Mouse (Mus musculus): Measurements from ENCODE around the gene Ang. TPM values are rescaled to one million over a fixed set of nuclear protein-coding genes. Genes with fewer than 3 reads are reported as not detected.

The Ang gene
- polyA plus RNA-seq, 1 experiment from 2014 or later = 4.2 TPM

GRCm38 (mm10) chr14:51111966-51112365 is 21.0 kb downstream of the Ang start:
- no peak overlapping the region for H3K4me3 ChIP-seq
- WGBS = 83% methylated on average over 3 of the region's 3 CpGs
- H3K36me3 ChIP-seq = no peaks in the 10 kb centered on the region
- H3K4me2 ChIP-seq (replicated peaks) = no peak overlapping the region
- no peak for ATAC-seq (ENCODE audit: low FRiP score, low read depth)
- no peaks in the 10 kb centered on the region for H3K4me1 ChIP-seq
- H3K9ac ChIP-seq = no peak overlapping the region
- no peak overlapping the region for H3K27ac ChIP-seq
- H3K9me3 ChIP-seq = no peaks in the 10 kb centered on the region; the same call in 1 of the 2 replicates
- H3K27me3 ChIP-seq (replicated peaks) = no peaks in the 10 kb centered on the region

GRCm38 (mm10) chr14:51113476-51113875 is 22.5 kb downstream of the Ang start:
- Histone ChIP-seq H3K27me3 (replicated peaks) (no peaks in the 10 kb centered on the region), H3K9ac (no peak overlapping the region), H3K9me3 (no peaks in the 10 kb centered on the region; the same call in 1 of the 2 replicates), H3K4me2 (replicated peaks) (no peak overlapping the region), H3K4me3 (no peak overlapping the region), H3K27ac (no peak overlapping the region), H3K36me3 (no peaks in the 10 kb centered on the region), H3K4me1 (no peaks in the 10 kb centered on the region)
- no peak for ATAC-seq (ENCODE audit: low FRiP score, low read depth)
- 41% methylated on average over 9 of the region's 9 CpGs for WGBS

- Histone ChIP-seq H3K4me1 (no peaks in the 10 kb centered on the region), H3K27me3 (replicated peaks) (no peaks in the 10 kb centered on the region), H3K9me3 (no peaks in the 10 kb centered on the region; the same call in 1 of the 2 replicates), H3K4me2 (replicated peaks) (no peak within 1 kb of the TSS), H3K9ac (no peak within 1 kb of the TSS), H3K27ac (no peak within 1 kb of the TSS), H3K36me3 (no peaks in the 10 kb centered on the region), H3K4me3 (no peak within 1 kb of the TSS)
- WGBS = 56% methylated on average over 12 of the region's 12 CpGs
- no peak for ATAC-seq (ENCODE audit: low FRiP score, low read depth)
These were observed 23.1 kb downstream of the Ang start, which contains the start of gene Eddm3b for GRCm38 (mm10) chr14:51113916-51114560. Gene Eddm3b (plus strand): TSS chr14:51114426.

GRCm38 (mm10) chr14:51125684-51126083 is 34.7 kb downstream of the Ang start:
- H3K4me2 ChIP-seq (replicated peaks) = no peak overlapping the region
- H3K4me1 ChIP-seq = no peaks in the 10 kb centered on the region
- no peak overlapping the region for H3K9ac ChIP-seq
- WGBS = 83% methylated on average over 6 of the region's 6 CpGs
- H3K36me3 ChIP-seq = no peaks in the 10 kb centered on the region
- H3K27ac ChIP-seq = no peak overlapping the region
- no peaks in the 10 kb centered on the region for H3K27me3 ChIP-seq (replicated peaks)
- no peaks in the 10 kb centered on the region for H3K9me3 ChIP-seq
- H3K4me3 ChIP-seq = no peak overlapping the region
- ATAC-seq (ENCODE audit: low FRiP score, low read depth) = no peak

- no peaks in the 10 kb centered on the region for H3K4me1 ChIP-seq
- no peaks in the 10 kb centered on the region for H3K36me3 ChIP-seq
- H3K4me3 ChIP-seq = no peak overlapping the region
- H3K27me3 ChIP-seq (replicated peaks) = no peaks in the 10 kb centered on the region
- no peaks in the 10 kb centered on the region for H3K9me3 ChIP-seq
- 75% methylated on average over 2 of the region's 2 CpGs for WGBS
- H3K27ac ChIP-seq = no peak overlapping the region
- H3K4me2 ChIP-seq (replicated peaks) = no peak overlapping the region
- H3K9ac ChIP-seq = no peak overlapping the region
- ATAC-seq (ENCODE audit: low FRiP score, low read depth) = no peak
These were observed 36.8 kb downstream of the Ang start for GRCm38 (mm10) chr14:51127648-51128258.

- no peak for ATAC-seq (ENCODE audit: low FRiP score, low read depth)
- no peaks in the 10 kb centered on the region for H3K36me3 ChIP-seq
- no peak overlapping the region for H3K4me2 ChIP-seq (replicated peaks)
- no peaks in the 10 kb centered on the region for H3K27me3 ChIP-seq (replicated peaks)
- H3K27ac ChIP-seq = no peak overlapping the region
- no peaks in the 10 kb centered on the region for H3K4me1 ChIP-seq
- H3K9me3 ChIP-seq = no peaks in the 10 kb centered on the region
- 90% methylated on average over 9 of the region's 9 CpGs for WGBS
- no peak overlapping the region for H3K9ac ChIP-seq
- no peak overlapping the region for H3K4me3 ChIP-seq
These were observed 38.0 kb downstream of the Ang start for GRCm38 (mm10) chr14:51128775-51129623.

- no peak overlapping the region for H3K27ac ChIP-seq
- H3K36me3 ChIP-seq = no peaks in the 10 kb centered on the region
- no peak overlapping the region for H3K4me3 ChIP-seq
- no peak for ATAC-seq (ENCODE audit: low FRiP score, low read depth)
- H3K27me3 ChIP-seq (replicated peaks) = no peaks in the 10 kb centered on the region
- H3K4me1 ChIP-seq = no peaks in the 10 kb centered on the region
- no peaks in the 10 kb centered on the region for H3K9me3 ChIP-seq
- no peak overlapping the region for H3K9ac ChIP-seq
- WGBS = 78% methylated on average over 4 of the region's 4 CpGs
- no peak overlapping the region for H3K4me2 ChIP-seq (replicated peaks)
These were observed 38.6 kb downstream of the Ang start for GRCm38 (mm10) chr14:51129624-51129975.

- Histone ChIP-seq H3K4me3 (no peak overlapping the region), H3K9me3 (no peaks in the 10 kb centered on the region), H3K27me3 (replicated peaks) (no peaks in the 10 kb centered on the region), H3K4me2 (replicated peaks) (no peak overlapping the region), H3K4me1 (no peaks in the 10 kb centered on the region), H3K36me3 (no peaks in the 10 kb centered on the region), H3K27ac (no peak overlapping the region), H3K9ac (no peak overlapping the region)
- WGBS = 95% methylated on average over 9 of the region's 9 CpGs
- ATAC-seq (ENCODE audit: low FRiP score, low read depth) = no peak
These were observed 39.5 kb downstream of the Ang start for GRCm38 (mm10) chr14:51130315-51130940.

- no peak overlapping the region for H3K4me2 ChIP-seq (replicated peaks)
- H3K9ac ChIP-seq = no peak overlapping the region
- H3K27ac ChIP-seq = no peak overlapping the region
- ATAC-seq (ENCODE audit: low FRiP score, low read depth) = no peak
- H3K9me3 ChIP-seq = no peaks in the 10 kb centered on the region
- no peaks in the 10 kb centered on the region for H3K27me3 ChIP-seq (replicated peaks)
- H3K36me3 ChIP-seq = no peaks in the 10 kb centered on the region
- WGBS = 82% methylated on average over 7 of the region's 7 CpGs
- H3K4me3 ChIP-seq = no peak overlapping the region
- no peaks in the 10 kb centered on the region for H3K4me1 ChIP-seq
These were observed 40.3 kb downstream of the Ang start for GRCm38 (mm10) chr14:51131086-51131815.

GRCm38 (mm10) chr14:51132372-51132771 is 41.4 kb downstream of the Ang start:
- Histone ChIP-seq H3K4me1 (no peaks in the 10 kb centered on the region), H3K4me3 (no peak overlapping the region), H3K9me3 (no peaks in the 10 kb centered on the region), H3K4me2 (replicated peaks) (no peak overlapping the region), H3K27me3 (replicated peaks) (no peaks in the 10 kb centered on the region), H3K9ac (no peak overlapping the region), H3K27ac (no peak overlapping the region), H3K36me3 (no peaks in the 10 kb centered on the region)
- 95% methylated on average over 4 of the region's 4 CpGs for WGBS
- no peak for ATAC-seq (ENCODE audit: low FRiP score, low read depth)

- WGBS = 80% methylated on average over 2 of the region's 2 CpGs
- H3K27ac ChIP-seq = no peak overlapping the region
- H3K9ac ChIP-seq = no peak overlapping the region
- H3K27me3 ChIP-seq (replicated peaks) = no peaks in the 10 kb centered on the region
- no peak overlapping the region for H3K4me3 ChIP-seq
- no peaks in the 10 kb centered on the region for H3K4me1 ChIP-seq
- no peak for ATAC-seq (ENCODE audit: low FRiP score, low read depth)
- H3K4me2 ChIP-seq (replicated peaks) = no peak overlapping the region
- no peaks in the 10 kb centered on the region for H3K36me3 ChIP-seq
- H3K9me3 ChIP-seq = no peaks in the 10 kb centered on the region
These were observed 49.4 kb downstream of the Ang start for GRCm38 (mm10) chr14:51140342-51140741.

Measured in neural tube, embryonic 12.5 days (tissue).